Mouse (Mus musculus) kidney, postnatal 36 days (tissue): ENCODE data around the gene Tut7.
A peak's percentile ranks its signal among the peaks of the same experiment; 100 is the strongest.
"Not testable (repeated sequence)": the region's sequence is repeated elsewhere in the genome, so short reads cannot be mapped to it uniquely, and the experiment has no call there.

Source experiments
- DNase-seq, 2 experiments: peaks; one replicate each; pipeline ENCODE4 v3.0.0; 2021 to 2022; ENCODE audit warnings: mixed read lengths in 2 of 2

Gene Tut7

DNA sequence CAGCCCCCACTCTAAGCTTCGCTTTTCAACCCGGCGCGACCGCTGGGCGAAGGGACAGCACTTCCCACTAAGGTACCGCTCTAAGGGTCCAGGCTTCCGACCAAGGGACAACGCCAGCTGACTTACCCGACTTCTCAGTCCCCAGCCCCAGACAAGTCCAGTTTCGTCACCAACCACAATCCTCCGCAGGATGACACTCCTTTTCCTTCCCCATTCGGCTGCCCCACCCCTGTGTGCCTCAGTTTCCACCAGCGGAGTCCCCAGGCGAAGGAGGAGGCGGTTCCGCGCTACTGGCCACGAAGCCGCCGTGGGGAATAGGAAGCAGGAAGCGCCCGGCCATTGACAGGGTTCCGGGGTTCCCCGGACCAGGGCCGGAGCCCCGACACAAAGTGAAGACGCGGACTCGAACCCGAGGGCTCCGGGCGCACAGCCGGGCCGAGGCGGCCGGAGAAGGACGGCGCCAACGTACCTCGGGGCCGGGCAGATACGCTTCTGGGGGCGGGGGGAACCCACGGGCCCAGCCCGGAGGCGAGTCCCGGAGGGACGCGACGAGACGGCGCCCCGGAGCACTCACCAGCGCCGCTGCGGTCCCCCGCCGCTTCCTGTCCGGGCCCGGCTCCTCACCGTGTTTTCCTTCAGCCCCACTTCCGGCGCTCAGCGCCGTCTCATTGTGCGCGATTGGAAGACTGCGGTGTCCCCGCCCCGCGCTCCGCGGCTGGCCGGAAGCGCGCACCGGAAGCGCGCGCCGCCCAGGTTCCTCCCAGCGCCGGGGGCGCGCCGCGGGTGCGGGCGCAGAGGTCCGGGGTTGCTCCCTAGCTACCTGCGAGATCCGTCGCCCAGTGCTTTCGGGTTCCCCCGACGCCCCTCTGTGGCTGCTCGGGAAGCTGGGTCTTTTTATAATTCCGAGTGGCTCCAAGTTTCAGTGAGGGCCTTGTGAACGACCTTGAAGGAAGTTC lies at the start of gene Tut7:
Gene Tut7, minus strand, starts transcription at position 641 of the 956 bp plus-strand sequence.
- peak; percentile 96 for DNase-seq

DNA sequence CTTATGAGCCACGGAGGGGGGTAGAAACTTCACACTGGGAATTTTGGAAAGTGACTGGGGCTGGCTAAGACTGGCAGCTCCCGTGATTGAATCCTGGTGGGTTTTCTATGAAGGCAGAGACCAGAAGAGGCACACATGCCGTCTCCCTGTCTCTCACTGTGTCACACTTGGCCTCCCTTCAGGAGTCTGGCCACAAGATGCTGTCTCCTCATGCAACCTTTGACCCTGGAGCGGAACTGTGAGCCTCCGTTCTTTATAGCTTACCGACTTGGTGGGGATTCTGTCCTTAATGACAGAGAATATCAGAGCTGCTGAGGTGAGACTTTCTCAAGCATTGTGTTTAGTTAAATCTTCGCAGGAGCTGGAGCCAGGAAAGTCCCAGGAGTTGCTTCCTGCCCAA lies 49.5 kb upstream of the Tut7 start:
- DNase-seq: peak; percentile 35 to 57

DNA sequence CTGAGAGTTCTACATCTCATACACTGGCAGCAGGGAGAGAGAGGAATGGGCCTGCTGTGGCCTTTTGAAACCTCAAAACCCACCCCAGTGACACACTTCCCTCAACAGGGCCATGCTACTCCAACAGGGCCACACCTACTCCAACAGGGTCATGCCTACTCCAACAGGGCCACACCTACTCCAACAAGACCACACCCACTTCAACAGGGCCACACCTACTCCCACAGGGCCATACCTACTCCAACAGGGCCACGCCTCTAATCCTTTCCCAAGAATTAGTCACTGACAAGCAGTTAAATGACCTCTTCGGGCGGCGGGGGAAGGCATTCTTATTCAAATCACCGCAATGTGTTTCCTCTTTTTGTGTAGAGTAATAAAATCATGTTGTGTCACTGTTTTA lies 47.1 kb upstream of the Tut7 start:
- no peak for DNase-seq

DNA sequence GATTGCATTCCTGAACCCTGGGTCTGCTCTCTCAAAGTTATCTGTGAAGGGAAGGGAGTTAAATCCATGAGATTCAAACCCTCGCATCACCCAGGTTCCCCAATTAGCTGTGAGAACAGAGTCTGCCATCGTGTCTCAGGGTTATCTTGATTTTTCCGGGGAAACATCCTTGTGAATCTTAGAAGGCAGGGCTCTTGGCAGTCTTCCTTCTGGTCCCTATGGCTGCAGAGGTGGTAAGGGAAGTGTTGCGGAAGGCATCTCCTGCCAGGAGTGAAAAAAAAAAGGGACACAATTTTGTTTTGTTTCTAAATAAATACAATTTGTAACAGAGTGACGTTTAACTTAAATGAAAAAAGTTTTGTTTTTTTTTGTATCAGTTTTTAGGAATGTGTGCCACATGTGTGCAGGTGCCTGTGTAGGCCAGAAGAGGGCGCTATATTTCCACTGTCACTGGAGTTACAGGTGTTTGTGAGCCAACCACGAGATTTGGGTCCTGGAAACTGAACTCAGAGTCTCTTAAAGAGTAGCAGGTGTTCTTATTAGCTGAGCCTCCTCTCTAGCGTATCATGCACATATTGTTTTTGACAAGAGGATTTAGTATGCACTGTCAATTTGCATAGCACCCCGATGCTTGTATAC lies 45.2 kb upstream of the Tut7 start:
- DNase-seq: no peak

DNA sequence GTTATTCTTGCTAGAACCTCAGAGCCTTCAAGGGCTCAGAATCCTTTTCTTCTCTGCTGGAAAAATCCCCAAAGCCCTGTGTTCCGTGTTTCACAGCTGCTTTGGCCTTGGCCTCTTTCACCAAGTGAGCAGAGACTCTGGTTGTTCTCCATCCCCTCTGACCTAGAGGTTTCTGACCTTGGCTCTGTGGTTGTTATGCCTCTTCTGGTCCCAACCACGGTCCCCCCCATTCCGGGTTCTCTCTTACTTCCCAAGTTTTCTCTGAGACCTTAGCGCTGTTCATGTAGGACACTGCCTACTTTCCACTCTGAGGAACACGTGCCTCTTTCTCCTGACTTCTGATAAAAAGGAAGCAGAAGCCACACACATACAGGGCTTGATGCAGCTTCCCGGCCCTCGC lies 44.2 kb upstream of the Tut7 start:
- DNase-seq: no peak

DNA sequence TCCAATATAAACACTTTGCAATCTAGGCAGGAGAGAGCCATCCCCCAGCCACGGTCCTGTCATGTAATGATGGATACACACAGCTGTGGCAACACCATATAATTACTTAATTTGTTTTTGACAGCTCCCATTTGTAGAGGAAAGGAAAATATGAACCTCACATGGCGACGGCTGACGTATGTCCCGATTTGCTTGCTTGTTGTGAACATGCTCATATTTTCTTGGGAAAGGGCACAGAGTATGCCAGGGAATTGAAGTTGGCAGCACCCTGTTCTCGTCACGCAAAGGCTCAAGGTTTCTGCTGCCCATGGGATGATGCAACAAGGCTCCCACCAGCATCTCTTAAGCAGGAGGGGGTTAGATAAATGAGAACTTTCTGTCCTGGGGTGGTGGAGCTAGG lies 36.6 kb upstream of the Tut7 start:
- peak in 1 of 2 experiments; percentile 13 for DNase-seq

DNA sequence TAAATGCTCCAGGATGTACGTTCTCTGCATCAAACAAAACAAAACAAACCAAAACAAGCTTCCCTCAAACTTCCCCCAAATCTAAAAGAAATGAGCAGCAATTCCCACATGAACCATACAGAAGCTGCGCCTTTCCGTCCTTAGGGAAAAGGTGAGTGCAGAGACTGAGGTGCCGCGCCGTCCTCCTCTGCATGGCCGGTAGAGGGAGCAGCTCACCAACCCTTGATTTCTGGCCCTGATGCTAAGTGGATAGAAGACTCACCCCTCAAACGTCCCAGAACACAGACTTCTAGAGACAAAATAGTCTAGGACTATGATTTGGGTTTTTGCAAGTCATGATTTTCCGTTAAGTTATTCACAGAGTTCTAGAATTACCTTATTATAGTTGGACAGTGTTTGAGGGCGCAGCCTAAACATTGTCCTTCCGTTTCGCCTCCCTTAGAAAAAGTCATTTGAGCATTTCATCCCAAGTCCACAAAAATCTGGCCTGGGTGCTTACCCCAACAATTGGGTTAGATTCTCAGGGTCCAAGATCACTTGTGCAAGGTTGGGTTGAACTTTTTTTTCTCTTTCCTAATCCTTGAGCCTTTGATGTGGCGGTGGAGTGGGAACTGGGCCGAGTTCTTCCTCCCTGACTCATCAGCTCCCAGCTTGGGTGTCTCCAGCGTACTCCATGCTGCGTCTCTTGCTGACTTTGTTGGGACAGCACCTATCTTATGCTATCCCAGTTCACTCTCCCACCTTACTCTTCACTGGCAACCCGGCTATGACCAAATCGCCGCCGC lies 33.5 kb upstream of the Tut7 start:
- peak; percentile 57 to 79 for DNase-seq

DNA sequence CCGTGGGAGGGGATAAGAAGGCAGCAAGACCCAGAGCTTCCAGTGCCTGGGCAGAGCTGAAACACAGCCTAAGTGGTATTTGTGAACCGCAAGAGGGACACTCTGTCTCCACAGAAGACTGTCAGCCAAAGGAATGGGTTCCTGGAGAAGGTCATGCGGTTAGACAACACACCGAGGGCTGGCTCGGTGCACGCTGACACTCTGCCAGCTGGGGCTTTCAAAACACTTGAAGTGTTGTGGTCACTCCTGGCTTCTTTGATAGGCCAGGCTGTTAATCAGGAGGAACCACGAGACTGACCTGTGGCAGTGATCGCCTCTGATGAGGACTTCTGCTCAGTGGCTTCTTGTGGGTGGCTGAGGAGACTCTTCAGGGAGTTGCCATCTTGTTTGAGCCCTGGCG lies 30.5 kb upstream of the Tut7 start:
- no peak for DNase-seq

DNA sequence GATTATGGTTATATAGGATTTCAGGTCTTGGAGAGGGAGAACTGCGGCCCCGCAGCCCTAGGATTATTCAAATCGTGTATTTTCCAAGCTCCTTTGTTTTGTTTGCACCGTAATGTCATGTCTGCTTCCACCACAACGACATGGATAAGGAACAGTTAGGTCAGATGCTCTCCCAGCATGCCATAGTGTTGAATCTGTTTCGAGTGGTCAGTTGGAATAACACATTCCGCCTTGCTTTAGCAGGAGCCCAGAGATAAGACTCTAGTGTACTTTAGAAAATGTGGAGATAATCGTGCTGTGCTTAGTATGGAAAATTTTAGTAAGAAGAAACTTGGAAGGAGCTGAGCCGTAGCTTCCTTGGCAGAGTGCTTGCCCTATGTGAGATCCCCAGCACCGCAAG lies 27.4 kb upstream of the Tut7 start:
- no peak for DNase-seq

DNA sequence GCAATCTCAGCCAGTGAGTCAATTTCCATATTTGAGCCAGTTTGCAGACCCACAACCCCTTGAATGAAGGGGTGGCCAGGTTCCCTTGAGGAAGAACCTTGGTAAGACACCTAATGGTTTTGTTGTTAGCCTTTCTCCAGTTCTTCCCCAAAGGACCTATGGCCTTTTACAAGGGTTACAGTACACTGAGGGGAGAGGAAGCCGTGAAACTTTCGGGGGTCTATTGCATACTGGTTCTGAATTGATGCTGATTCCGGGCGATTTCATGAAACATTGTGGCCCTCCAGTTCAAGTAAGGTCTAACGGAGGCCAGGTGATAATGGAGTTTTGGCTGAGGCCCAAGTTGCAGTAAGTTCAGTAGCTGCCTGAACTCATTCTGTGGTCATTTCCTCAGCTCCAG lies 21.7 kb upstream of the Tut7 start:
- DNase-seq: no peak

DNA sequence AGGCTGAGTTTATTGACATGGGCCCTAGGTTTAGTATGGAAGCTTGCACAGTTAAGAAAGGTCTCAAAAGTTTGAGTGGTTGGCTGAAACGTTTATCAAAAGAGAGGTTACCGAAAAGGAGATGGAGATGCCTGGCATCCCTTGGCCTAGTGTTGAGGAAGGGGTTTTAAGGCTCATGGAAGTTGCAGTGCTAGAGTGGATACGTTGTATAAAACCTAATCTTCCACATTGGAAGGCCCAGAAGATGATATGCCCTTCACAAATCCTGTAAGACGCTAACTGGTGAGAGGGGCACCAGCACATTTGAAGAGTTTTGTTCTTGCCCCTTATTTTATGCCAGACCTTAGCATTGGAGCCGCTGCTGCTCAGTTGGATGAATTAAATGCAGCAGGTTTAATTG lies 21.0 kb upstream of the Tut7 start:
- no peak for DNase-seq

DNA sequence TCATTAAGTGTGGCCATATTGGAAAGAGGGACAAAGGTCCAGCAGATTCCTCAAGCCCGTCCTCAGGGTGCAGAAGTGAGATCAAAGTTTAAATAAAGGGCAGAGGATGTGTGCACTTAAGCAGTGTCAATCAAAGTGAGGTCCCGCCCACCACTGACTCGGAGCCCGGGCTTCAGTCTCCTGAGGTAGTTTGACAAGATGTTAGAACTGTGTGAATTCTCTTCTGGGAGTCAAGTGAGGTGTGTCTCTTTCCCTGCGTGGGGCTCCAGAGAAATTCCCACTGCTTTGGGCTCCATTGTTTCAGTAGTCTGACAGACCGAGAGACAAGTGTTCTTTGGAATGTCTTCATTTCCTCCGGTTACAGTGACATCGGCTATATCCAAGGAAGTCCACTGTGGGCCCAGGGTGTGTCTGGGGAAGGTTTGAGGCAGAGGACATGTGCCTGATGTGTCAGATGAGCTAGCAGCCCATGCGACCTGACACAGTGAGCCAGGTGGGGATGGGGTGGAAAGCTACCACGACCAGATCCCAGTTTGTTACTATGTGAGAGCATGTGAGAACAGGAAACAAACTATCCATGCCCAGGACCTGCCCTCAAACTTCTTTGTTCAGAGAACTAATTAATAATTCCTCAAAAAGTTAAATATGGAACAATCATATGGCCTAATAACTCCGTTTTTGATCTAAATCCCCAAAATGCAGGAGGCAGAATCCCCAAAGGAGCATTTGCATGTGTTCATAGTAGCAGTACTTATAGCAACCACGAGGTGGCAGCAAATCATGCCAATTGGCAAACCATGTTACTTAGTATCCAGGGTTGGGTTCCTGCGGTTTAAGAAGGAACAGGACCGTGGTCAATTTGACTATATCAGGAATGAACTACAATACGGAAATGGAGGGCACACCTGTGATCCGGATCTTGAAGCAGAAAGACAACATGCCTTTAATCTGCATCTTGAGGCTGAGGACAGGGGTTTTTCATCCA lies 19.6 kb upstream of the Tut7 start:
- peak; percentile 84 to 94 for DNase-seq

DNA sequence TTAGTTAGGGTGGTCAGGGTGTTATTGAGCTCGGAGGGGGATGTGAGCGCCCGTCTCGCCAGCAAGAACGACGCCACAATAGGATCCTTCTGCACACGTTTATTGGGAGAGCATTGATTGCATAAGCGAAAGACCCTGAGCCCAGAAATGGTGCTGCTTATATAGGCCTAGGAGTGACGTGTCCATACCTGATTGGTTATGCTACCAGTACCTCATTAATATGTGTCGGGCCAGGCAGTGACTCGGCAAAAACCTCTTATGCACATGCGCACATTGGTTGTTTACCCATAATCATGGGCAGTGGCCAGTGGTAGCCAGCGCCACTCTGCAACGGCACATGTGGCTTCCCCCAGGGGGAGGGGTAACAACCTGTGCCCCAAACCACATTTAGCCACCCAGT lies 18.8 kb upstream of the Tut7 start:
- DNase-seq: not testable (repeated sequence)

DNA sequence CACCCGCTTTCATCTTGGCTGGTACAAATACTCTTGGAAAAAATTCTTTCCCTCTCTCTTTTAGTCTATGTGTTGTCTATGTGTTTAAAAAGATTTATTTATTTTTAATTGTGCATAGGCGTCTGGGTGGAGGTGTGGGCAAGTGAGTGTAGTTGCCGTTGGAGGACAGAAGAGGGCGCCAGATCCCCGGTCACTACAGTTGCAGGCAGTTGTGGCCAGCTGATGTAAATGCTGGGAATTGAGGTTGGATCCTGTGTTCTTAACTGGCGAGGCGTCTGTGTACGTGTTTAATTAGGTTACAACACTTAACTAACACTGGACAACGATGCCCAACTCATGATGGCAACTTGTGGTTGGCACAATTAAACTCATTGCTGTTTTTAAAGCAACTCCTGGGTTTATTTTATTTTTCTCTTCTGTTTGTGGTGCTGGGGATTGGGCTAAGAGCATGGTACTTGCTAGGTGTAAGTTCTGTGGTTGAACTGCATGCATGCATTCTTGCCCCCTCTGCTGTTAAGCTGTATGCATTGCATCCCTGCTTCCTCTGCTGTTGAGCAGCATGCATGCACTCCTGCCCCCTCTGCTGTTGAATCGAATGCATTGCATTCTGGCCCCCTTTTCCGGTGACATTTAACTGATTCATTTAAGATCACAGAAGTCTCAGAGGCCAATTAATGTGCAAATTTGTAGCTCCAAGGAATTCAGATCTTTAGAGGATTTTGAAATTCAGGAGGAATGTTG lies 17.7 kb upstream of the Tut7 start:
- DNase-seq: peak; percentile 90 to 91

DNA sequence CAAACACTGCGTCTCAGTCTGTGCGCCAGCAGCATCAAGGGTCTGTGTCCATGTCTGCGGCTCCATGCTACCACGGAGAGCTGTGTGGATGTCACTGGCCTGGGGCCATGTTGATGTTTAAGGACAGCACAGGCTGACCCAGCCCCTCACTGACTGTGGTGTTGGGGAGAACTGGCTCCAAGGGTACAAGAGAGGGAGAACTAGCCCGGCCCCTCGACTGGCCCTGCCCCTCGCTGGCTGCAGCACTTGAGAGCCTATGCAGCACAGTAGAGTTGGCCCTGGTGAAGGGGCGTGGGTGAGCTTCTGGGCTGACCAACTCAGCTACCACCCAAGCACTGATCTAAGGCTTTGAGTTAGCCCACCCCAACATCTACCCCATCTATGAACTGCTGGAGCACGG lies 16.4 kb upstream of the Tut7 start:
- DNase-seq: no peak

DNA sequence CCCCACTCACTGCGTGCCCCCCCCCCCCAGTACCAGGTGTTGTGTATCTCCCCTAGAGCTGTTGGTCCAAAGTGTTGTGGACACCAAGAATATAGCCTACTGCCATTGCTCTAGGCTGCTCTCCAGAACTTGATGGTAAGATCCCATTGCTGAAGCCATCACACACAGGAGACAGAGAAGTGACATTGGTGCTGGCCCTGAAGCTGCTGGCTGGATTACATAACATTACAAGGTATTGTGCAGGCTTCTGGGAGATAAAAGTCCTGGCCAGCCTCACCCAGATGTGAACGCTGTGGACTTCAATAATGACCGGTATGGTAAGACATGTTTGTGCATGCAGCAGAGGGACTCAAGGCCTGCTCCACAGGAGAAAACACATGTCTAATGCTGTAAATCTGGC lies 15.5 kb upstream of the Tut7 start:
- DNase-seq: no peak

DNA sequence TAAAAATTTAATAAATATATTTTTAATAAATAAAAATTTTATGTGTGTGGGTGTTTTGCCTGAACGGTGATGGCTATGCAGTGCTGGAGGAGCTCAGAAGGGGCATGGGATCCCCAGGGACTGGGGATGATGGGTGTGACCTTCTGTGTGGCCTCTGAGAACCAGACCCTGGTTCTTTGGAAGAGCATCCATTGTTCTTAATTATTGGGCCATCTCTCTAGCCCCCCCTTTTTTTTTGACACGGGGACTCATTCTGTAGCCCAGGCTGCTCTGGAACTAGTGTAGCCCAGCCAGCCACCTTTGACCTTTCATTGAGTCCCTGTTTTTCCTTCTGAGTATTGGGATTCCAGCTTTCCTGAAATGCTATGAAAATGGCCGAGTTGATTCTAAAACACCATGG lies 13.9 kb upstream of the Tut7 start:
- DNase-seq: no peak

DNA sequence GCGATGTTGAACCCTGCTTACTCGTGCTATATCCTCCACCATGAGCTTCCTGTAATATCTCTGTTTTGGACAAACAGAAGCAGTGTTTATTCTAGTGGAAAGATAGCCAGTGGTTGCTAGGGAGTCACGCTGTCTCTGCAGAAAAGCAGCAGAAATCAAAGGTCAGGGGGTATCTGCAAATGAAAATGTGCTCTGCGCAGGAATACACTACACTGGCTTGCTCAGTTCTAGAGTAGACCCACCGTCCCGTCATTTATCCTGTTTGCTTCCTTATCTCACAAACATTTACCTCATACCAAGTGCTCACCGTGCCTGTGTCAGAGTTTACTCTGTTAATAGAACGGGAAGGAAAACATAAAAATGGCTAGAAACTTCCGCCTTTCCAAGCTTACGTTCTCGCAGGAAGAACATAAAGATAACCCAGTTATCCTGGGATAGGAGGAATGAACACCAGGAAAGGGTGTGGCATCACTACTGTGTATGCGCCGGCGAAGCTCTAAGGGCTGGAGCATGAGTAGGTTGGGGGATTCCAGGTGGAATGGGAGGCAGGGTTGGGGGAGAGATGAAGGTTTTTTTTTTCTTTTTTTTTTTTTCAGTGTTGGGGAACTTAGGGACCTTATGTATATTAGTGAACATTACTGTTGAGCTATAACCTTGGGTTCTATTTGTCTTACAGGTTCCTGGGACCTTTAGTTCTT lies 13.3 kb upstream of the Tut7 start:
- peak in 1 of 2 experiments; percentile 59 for DNase-seq

DNA sequence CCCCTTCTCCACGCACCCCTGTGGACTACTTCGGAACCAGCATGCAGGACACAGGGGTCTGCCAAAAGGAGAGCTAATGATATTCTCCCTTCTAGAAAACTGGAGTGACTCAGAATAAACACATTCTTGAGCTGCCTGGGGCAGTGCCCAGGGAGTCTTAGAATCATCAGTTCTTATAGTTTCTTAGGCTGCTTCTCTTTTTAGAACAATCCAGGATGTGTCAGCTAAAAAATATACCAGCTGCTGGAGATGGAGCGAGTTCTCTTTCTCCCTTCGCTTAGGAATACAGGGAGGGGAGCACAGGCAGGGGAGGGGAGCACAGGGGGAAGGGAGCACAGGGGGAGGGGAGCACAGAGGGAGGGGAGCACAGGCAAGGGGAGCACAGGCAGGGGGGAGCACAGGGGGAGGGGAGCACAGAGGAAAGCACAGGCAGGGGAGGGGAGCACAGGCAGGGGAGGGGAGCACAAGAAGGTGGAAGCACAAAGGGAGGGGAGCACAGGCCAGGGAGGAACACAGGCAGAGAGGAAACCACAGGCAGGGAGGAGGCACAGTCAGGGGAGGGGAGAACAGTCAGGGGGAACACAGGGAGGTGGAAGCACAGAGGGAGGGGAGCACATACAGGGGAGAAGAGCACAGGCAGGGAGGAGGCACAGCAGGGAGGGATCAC lies 12.0 kb upstream of the Tut7 start:
- DNase-seq: peak in 1 of 2 experiments; percentile 27

DNA sequence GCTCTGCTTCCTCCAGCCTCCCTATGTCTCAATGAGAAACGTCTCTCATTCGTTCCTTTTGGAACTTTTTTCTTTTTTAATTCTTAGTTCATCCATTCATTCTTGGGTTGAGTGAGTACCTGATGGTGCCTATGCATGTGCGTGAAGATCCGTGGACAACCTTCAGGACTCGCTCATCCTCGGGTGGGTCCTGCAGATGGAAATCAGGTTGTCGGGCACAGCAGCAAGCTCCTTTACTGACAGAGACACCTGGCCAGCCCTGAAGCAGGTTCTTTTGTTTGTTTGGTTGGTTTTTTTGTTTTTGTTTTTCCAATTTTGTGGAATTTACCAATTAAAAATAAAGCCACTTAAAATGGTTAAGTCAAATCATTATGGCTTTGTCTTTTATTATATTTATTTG lies 9.9 kb upstream of the Tut7 start:
- no peak for DNase-seq
